Mouse (Mus musculus) large intestine, adult 2 months (tissue): ENCODE measurements around the gene Tprn. TPM values are rescaled to one million over a fixed set of nuclear protein-coding genes. Genes with fewer than 3 reads are reported as not detected.
A peak's percentile ranks its signal among the peaks of the same experiment; 100 is the strongest.

Experiments
- DNase-seq: peaks from one replicate; pipeline ENCODE4 v3.0.0-alpha.2; 2012; ENCODE audit warnings: low read depth, low spot score
- WGBS: fragments of 180-500 bp; shearing (Covaris S2); methylation state at CpG from one replicate; pipeline ENCODE4 v1.1.7; 2018; 5-methylcytosine and 5-hydroxymethylcytosine counted together
- polyA plus RNA-seq: library from polyadenylated mRNA; depleted of rRNA; stranded (reverse); fragments of >200 nt; gene quantifications from 2 replicates; pipeline ENCODE4 v1.2.3, GENCODE M21; 2012

Gene Tprn
- polyA plus RNA-seq, 1 experiment, result 278 TPM

GRCm38 (mm10) chr2:25263623-25264285 lies 1.3 kb downstream of the Tprn start:
- 13% methylated on average over 12 of the region's 12 CpGs for WGBS
- no peak for DNase-seq

- no peak for DNase-seq
- WGBS, result 33% methylated on average over 5 of the region's 5 CpGs
These were observed 1.9 kb downstream of the Tprn start for GRCm38 (mm10) chr2:25264286-25264660.

- WGBS, result 25% methylated on average over 3 of the region's 3 CpGs
- DNase-seq, result no peak
These were observed 2.4 kb downstream of the Tprn start for GRCm38 (mm10) chr2:25264851-25265250.

GRCm38 (mm10) chr2:25265897-25266656 lies 3.7 kb downstream of the Tprn start:
- DNase-seq, result peak; percentile 81
- WGBS, result 31% methylated on average over 6 of the region's 6 CpGs

GRCm38 (mm10) chr2:25266720-25267119 lies 4.3 kb downstream of the Tprn start:
- 15% methylated on average over 2 of the region's 2 CpGs for WGBS
- peak; percentile 76 for DNase-seq

- DNase-seq, result no peak
These were observed 4.8 kb downstream of the Tprn start for GRCm38 (mm10) chr2:25267241-25267640.

- 40% methylated on average over 4 of the region's 4 CpGs for WGBS
- no peak for DNase-seq
These were observed 5.4 kb downstream of the Tprn start for GRCm38 (mm10) chr2:25267746-25268309.

GRCm38 (mm10) chr2:25271827-25272511 lies 9.6 kb downstream of the Tprn start, which contains the start of the genes Ssna1 and Anapc2:
Gene Ssna1 (minus strand): TSS chr2:25272438.
Gene Anapc2 (plus strand): TSS chr2:25272478.
- DNase-seq, result peak; percentile 82
- under 1% methylated on average over 55 of the region's 55 CpGs for WGBS

- WGBS, result 1% methylated on average over 29 of the region's 29 CpGs
- no peak for DNase-seq
These were observed 10.1 kb downstream of the Tprn start for GRCm38 (mm10) chr2:25272515-25272914.

- WGBS, result 24% methylated on average over 16 of the region's 16 CpGs
- DNase-seq, result no peak
These were observed 10.6 kb downstream of the Tprn start for GRCm38 (mm10) chr2:25273010-25273409.

- peak; percentile 83 for DNase-seq
- 34% methylated on average over 13 of the region's 13 CpGs for WGBS
These were observed 16.8 kb downstream of the Tprn start for GRCm38 (mm10) chr2:25278928-25279882.

GRCm38 (mm10) chr2:25285551-25285950 lies 23.1 kb downstream of the Tprn start:
- no peak for DNase-seq
- WGBS, result 41% methylated on average over 2 of the region's 2 CpGs

GRCm38 (mm10) chr2:25286314-25286713 lies 23.9 kb downstream of the Tprn start:
- WGBS, result 26% methylated on average over 1 of the region's 1 CpGs
- DNase-seq, result no peak

- no peak for DNase-seq
- WGBS, result 16% methylated on average over 7 of the region's 7 CpGs
These were observed 24.6 kb downstream of the Tprn start for GRCm38 (mm10) chr2:25286837-25287636.

GRCm38 (mm10) chr2:25287927-25288649 lies 25.7 kb downstream of the Tprn start, which contains the start of gene Tmem210:
Gene Tmem210 (plus strand): TSS chr2:25288145.
- no peak for DNase-seq
- 42% methylated on average over 6 of the region's 6 CpGs for WGBS

GRCm38 (mm10) chr2:25288734-25289345 lies 26.4 kb downstream of the Tprn start:
- WGBS, result 67% methylated on average over 7 of the region's 7 CpGs
- DNase-seq, result no peak

- peak; percentile 86 for DNase-seq
- WGBS, result 4% methylated on average over 11 of the region's 11 CpGs
These were observed 27.2 kb downstream of the Tprn start, which contains the start of gene Lrrc26 for GRCm38 (mm10) chr2:25289651-25290050. Gene Lrrc26 (plus strand): TSS chr2:25289915.
